Mouse (Mus musculus): ENCODE measurements around the gene Strn3.

Gene Strn3

GRCm38 (mm10) chr12:51691845-51692632 lies at the start of gene Strn3:
Strn3 (minus strand) TSS chr12:51691897.
- DNase-seq (ENCODE audit: low spot score) = peak; percentile 96

- no peak for DNase-seq (ENCODE audit: low spot score)
Observed at GRCm38 (mm10) chr12:51736807-51737206, 45.1 kb upstream of the Strn3 start.

GRCm38 (mm10) chr12:51736381-51736780 lies 44.7 kb upstream of the Strn3 start:
- no peak for DNase-seq (ENCODE audit: low spot score)

GRCm38 (mm10) chr12:51735840-51736271 lies 44.2 kb upstream of the Strn3 start:
- no peak for DNase-seq (ENCODE audit: low spot score)

- no peak for DNase-seq (ENCODE audit: low spot score)
Observed at GRCm38 (mm10) chr12:51734605-51735211, 43.0 kb upstream of the Strn3 start.

GRCm38 (mm10) chr12:51729827-51730226 lies 38.1 kb upstream of the Strn3 start:
- no peak for DNase-seq (ENCODE audit: low spot score)

- DNase-seq (ENCODE audit: low spot score) = no peak
Observed at GRCm38 (mm10) chr12:51729058-51729457, 37.4 kb upstream of the Strn3 start.

GRCm38 (mm10) chr12:51721836-51722235 lies 30.1 kb upstream of the Strn3 start:
- no peak for DNase-seq (ENCODE audit: low spot score)

- no peak for DNase-seq (ENCODE audit: low spot score)
Observed at GRCm38 (mm10) chr12:51718617-51719016, 26.9 kb upstream of the Strn3 start.

GRCm38 (mm10) chr12:51712685-51713084 lies 21.0 kb upstream of the Strn3 start:
- no peak for DNase-seq (ENCODE audit: low spot score)

GRCm38 (mm10) chr12:51710154-51710553 lies 18.5 kb upstream of the Strn3 start:
- DNase-seq (ENCODE audit: low spot score) = no peak

GRCm38 (mm10) chr12:51709741-51710140 lies 18.0 kb upstream of the Strn3 start:
- no peak for DNase-seq (ENCODE audit: low spot score)

- DNase-seq (ENCODE audit: low spot score) = peak; percentile 48
Observed at GRCm38 (mm10) chr12:51708941-51709686, 17.4 kb upstream of the Strn3 start.

GRCm38 (mm10) chr12:51706673-51707235 lies 15.1 kb upstream of the Strn3 start:
- DNase-seq (ENCODE audit: low spot score) = no peak

GRCm38 (mm10) chr12:51705778-51706177 lies 14.1 kb upstream of the Strn3 start:
- DNase-seq (ENCODE audit: low spot score) = no peak

GRCm38 (mm10) chr12:51704572-51704971 lies 12.9 kb upstream of the Strn3 start:
- no peak for DNase-seq (ENCODE audit: low spot score)

- DNase-seq (ENCODE audit: low spot score) = no peak
Observed at GRCm38 (mm10) chr12:51703859-51704258, 12.2 kb upstream of the Strn3 start.

- no peak for DNase-seq (ENCODE audit: low spot score)
Observed at GRCm38 (mm10) chr12:51701723-51702122, 10.0 kb upstream of the Strn3 start.

- DNase-seq (ENCODE audit: low spot score) = no peak
Observed at GRCm38 (mm10) chr12:51699623-51700393, 8.1 kb upstream of the Strn3 start.

- DNase-seq (ENCODE audit: low spot score) = no peak
Observed at GRCm38 (mm10) chr12:51696157-51696556, 4.5 kb upstream of the Strn3 start.

- no peak for DNase-seq (ENCODE audit: low spot score)
Observed at GRCm38 (mm10) chr12:51694966-51695365, 3.3 kb upstream of the Strn3 start.

- DNase-seq (ENCODE audit: low spot score) = no peak
Observed at GRCm38 (mm10) chr12:51694096-51694495, 2.4 kb upstream of the Strn3 start.

Measured in testis, postnatal 10 days (tissue).